Mouse (Mus musculus) right cerebral cortex, adult 2 months (tissue): ENCODE data around the gene Eif2b5.

Experiments used
- DNase-seq, 2 experiments: peaks; one replicate each; pipeline ENCODE4 v3.0.0; 2021 to 2022; ENCODE audit warnings: low spot score in 2 of 2

The Eif2b5 gene

DNA sequence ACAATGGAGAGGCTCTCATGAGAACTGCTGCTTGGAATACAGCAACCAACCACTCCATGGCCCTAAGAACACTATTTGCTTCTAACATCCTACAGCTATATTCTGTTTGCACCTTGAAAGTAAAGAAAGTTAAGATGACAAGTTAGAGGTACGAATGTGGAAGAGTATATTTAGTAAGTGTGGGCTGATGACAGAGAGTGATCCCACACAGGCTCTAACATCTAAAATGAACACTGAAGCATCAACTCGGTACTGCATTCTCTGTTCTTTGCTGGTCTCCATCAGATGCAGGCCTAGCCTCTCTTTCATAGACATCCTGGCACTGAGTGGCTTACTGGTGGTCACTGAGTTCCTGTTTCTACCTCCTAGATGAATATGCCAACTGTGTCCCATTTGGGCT lies 9.4 kb upstream of the Eif2b5 start:
- DNase-seq, result no peak

DNA sequence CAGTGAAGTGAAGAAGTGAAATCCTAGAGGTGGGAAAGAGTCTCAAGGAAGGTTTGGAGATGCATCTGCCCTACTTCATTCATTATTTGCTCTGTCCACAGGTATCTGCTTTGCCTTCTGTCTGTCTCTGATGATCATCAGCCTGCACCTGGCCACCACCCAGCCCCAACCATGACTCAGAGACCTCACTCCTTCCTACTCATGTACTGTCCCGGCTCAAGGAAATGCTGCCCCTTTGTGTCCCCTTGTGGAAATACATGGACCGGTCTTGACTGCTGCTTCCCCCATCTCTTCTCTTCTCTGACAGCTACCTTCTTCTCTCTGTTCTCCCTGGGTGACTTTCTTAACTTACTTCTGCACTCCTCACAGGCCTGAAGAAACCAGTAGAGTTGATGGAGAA lies 8.0 kb upstream of the Eif2b5 start:
- no peak for DNase-seq

DNA sequence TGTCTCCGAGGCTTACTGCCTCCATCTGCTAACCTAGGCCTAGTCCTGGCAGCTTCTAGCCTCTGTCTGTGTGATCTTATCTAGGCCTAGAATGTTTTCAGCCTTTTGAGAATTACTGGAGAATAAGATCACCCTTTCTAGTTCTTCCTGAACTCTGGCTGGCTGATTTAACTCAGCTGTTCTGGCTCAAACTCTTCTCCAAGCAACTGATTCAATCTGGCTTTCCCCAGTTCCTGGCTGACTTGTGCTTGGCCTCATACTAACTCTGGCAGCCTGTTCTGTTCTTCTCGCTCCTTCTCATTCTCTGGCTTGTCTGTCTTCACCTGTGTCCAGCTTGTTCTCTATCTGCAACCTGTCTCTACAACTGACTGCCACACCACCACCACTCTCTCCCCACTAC lies 7.3 kb upstream of the Eif2b5 start:
- no peak for DNase-seq

- DNase-seq, result no peak
Observed at GRCm38 (mm10) chr16:20493452-20493851, 5.2 kb upstream of the Eif2b5 start.

DNA sequence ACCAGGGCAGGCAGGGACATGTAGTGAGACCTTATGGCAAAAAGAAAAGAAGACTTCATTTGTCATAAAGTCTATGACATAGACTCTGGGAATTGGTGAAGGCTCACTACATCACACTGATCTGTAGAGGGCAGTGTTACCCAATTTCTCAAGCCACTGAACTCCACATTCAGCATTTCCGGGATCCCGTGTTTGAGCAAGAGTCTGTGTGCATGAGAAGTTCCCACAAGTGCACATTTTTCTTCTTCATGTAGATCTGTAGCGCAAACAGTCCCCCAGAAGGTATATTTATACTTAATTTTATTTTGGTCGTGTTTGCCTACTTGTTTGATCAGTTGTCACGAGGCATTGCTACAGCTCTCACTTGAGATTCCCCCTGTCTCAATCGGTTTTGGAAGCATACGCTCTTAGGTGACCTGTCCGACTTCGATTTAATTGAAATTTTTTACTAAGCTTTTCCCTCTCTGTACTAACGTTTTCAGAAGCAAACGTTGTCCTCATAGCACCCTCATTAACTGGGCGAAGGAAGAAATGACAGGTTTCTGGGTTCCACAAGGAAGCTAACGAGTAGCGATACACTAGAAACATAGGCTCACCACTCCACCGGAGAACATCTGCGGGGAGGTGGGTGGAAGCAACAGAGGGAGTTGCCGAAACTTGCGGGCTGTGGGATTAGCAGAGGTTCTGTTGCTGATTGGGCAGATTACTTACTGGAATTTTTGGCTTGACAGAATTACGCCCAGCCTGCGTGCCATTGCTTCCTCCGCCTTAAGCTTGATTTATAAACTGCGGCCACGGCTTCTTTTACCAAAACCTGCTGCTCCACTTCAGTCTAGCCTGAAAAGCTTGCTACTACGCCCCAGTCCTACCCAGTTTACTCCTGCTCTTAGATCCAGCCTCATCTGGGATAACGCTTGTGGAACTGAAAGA lies 1.7 kb upstream of the Eif2b5 start:
- peak; percentile 64 to 73 for DNase-seq

DNA sequence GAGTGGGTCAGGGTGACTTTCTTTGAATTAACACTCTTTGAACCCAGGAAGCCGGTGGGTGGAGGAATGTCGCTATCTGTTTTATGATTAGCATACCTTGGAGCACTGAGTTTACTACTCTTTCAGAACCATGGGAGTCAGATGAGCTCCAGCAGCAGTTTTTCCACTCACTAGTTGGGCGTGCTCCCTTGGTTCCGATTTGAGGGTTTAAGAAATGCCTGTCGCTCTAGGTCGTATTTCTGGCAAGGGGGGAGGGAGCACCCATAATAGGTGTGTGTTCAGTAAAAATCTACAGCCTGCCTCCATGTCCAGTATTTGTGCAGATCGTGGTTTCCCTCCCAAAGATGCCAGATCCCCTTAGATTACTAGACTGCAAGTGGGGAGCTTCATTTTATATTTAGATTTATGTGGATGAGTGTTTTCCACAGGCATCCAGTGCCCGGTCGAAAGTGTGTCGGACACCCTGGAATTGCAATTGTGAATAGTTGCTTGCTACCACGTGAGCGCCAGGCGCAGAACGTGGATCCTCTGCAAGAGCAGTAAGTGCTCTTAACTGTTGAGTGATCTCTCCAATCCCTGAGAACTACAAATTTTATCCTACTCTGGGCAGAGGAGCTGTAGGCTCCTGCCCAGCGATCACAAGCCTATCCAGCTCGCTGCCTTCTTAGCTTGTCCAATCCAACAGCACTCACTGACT lies 489 bp upstream of the Eif2b5 start:
- DNase-seq, result no peak

- peak; percentile 43 to 49 for DNase-seq
Observed at GRCm38 (mm10) chr16:20506000-20506399, 7.4 kb downstream of the Eif2b5 start.

GRCm38 (mm10) chr16:20509349-20509748 lies 10.7 kb downstream of the Eif2b5 start:
- DNase-seq, result no peak

DNA sequence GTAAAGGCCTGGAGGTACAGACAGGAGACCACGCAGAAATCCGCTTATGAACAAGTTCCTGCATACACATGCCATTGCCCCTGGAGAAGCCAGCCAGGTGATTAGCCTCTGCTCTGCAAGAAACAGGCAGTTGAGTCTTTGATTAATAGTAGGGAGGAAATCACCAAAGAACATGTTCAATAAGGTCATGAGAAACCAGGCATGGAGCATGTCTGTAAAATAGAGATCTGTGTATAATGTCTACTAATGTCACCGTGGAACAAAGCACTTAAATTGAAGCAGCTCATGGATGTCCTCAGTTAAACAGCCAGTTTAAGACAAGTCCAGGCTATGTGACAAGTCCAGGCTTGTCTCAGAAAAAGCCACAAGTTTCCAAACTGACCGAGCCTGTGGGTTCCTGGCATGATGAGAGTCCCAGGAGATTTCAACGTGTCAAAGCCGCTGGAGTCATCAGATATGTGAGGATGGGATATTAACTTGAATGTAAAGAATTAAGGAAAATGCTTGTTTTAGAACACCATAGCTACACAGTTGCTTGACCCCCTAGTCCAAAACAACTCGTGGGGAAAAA lies 12.7 kb downstream of the Eif2b5 start:
- no peak for DNase-seq

GRCm38 (mm10) chr16:20516032-20516431 lies 17.4 kb downstream of the Eif2b5 start:
- DNase-seq, result no peak

DNA sequence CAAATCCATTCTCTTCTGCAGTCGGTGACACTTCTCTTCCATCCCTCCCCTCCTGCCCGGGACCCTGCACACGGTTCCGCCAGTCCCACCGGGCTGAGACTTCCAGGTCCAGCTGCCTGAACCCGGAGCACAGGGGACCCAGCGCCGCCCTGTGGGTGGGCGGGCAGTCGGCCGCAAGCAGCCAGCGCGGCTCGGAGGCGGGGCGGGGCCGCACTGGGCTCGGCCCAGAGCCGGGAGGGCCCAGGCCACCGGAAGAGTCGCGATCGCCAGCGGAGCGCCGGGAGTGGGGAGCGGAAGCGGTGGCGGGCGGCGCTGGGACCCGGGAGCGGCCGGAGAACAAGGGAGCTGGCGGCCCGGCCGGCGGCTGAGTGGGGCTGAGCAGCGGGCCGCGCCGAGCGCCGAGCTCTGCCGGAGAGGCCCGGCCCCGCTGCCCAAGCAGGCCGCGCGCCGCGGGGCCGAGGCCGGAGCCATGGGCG lies 18.1 kb downstream of the Eif2b5 start, which contains the start of gene Dvl3:
TSS of gene Dvl3 (plus strand) at position 257 of the 476 bp plus-strand sequence.
- peak; percentile 73 to 77 for DNase-seq

DNA sequence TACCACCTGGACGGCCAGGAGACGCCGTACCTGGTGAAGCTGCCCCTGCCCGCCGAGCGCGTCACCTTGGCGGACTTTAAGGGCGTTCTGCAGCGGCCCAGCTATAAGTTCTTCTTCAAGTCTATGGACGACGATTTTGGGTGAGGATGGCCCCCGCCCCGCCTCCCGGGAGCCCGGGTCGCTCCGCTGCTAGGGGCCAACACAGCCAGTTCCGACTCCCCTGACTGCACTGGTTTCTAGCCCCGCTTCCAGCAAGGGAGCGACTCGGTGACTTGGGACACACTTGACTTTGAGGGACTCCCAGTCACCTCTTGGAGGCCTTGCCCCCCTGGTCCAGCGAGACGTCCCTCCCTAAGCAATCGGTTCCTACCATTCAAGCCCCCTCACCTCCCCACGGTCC lies 18.6 kb downstream of the Eif2b5 start:
- DNase-seq, result no peak

GRCm38 (mm10) chr16:20517701-20518374 lies 19.2 kb downstream of the Eif2b5 start:
- no peak for DNase-seq

DNA sequence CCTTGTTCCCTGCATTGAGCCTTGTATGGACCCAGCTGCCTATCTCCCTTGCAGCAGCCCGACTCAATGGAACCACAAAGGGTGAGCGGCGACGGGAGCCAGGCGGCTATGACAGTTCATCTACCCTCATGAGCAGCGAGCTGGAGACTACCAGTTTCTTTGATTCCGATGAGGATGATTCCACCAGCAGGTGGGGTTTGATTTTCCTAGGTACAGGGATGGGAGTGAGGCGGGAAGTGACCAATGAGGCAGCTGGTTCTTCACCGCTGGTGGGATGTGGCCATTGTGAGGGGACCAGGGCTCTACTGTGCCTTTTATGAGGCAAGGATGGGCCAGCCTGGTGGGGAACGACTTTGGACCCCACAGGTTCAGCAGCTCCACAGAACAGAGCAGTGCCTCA lies 25.3 kb downstream of the Eif2b5 start:
- DNase-seq, result no peak

GRCm38 (mm10) chr16:20528779-20529178 lies 30.2 kb downstream of the Eif2b5 start:
- DNase-seq, result no peak

DNA sequence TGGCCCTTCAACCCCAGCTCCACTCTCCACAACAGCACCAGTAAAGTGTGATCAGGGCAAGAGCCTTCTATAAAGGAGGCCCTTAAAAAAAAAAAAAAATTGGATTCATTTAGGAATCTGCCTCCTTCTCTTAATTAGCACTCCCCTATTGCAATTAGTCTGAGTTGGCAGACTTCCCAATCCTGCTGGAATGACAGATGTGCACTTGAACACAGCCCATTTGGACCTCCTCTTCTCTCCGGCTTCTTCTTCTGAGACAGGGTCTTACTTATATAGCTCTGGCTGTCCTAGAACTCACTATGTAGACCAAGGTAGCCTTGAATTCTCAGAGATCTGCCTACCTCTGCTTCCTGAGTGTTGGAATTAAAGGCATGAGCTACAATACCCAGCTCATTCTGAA lies 30.8 kb downstream of the Eif2b5 start:
- no peak for DNase-seq

DNA sequence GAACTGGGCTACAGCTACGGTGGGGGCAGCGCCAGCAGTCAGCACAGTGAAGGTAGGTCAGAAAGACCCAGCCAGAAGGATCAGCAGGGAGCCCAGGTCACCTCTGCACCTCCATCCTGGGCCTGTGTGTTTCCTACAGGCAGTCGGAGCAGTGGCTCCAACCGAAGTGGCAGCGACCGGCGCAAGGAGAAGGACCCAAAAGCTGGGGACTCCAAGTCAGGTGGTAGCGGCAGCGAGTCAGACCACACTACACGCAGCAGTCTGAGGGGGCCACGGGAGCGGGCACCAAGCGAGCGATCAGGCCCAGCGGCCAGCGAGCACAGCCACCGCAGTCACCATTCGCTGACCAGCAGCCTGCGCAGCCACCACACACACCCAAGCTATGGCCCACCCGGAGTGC lies 32.3 kb downstream of the Eif2b5 start:
- no peak for DNase-seq

GRCm38 (mm10) chr16:20534617-20535295 lies 36.1 kb downstream of the Eif2b5 start:
- DNase-seq, result no peak

- DNase-seq, result peak; percentile 95 to 96
Observed at GRCm38 (mm10) chr16:20535296-20536080, 36.9 kb downstream of the Eif2b5 start, which contains the start of gene Ap2m1. Ap2m1 (plus strand) TSS chr16:20535478.

GRCm38 (mm10) chr16:20536081-20536665 lies 37.6 kb downstream of the Eif2b5 start:
- no peak for DNase-seq
